Mouse (Mus musculus) ES-E14 (cell line): ENCODE results near the gene Agap2.

ENCODE experiments used
- CHD2 ChIP-seq: IDR thresholded peaks from 2 replicates; pipeline ENCODE4 v1.6.1; 2014; ENCODE audit warnings: mild to moderate bottlenecking, low read depth, low read length, inconsistent platforms
- HCFC1 ChIP-seq: IDR thresholded peaks from 2 replicates; pipeline ENCODE4 v1.6.1; 2012; ENCODE audit warnings: low read length, inconsistent platforms, borderline replicate concordance; ENCODE audit not compliant: insufficient read depth
- MAFK ChIP-seq: IDR thresholded peaks from 2 replicates; pipeline ENCODE4 v1.6.1; 2014; ENCODE audit warnings: mild to moderate bottlenecking, low read depth, low read length, inconsistent platforms; ENCODE audit not compliant: insufficient read depth
- ZC3H11A ChIP-seq: IDR thresholded peaks from 2 replicates; pipeline ENCODE4 v1.6.1; 2012; ENCODE audit warnings: low read depth, mild to moderate bottlenecking, inconsistent platforms, low read length, borderline replicate concordance

DNA sequence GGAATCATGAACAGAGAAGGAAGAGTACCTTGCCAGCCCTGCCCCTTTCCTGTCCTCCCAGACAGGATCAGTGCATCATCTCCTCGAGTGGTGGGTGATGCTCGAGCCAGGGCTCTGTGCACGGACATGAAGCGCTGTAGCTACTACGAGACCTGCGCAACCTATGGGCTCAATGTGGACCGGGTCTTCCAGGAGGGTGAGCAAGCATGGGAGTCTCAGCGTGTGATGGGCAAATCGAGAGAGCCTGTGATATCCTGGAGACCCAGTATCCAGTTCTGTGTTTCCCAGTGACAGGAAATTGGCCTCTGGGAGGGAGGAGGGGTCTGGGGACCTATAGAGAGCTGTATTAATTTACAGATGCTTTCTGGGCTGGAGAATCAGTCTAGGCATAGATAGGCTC lies 10.0 kb downstream of the Agap2 start:
- TF ChIP-seq CHD2 (no peak), MAFK (no peak), ZC3H11A (no peak), HCFC1 (no peak)
